Mouse (Mus musculus): Measurements from ENCODE around the gene Stag1. TPM values are rescaled to one million over a fixed set of nuclear protein-coding genes. Genes with fewer than 3 reads are reported as not detected.

Stag1 gene
- total RNA-seq, 2 experiments from 2014 or later = 52.2 to 99.3 TPM

GRCm38 (mm10) chr9:100603156-100603555, 5.6 kb downstream of the Stag1 start:
- no peak for ATAC-seq (replicated peaks; ENCODE audit: poor library complexity, severe bottlenecking)

GRCm38 (mm10) chr9:100605522-100605921, 7.9 kb downstream of the Stag1 start:
- ATAC-seq (replicated peaks; ENCODE audit: poor library complexity, severe bottlenecking) = no peak

DNA sequence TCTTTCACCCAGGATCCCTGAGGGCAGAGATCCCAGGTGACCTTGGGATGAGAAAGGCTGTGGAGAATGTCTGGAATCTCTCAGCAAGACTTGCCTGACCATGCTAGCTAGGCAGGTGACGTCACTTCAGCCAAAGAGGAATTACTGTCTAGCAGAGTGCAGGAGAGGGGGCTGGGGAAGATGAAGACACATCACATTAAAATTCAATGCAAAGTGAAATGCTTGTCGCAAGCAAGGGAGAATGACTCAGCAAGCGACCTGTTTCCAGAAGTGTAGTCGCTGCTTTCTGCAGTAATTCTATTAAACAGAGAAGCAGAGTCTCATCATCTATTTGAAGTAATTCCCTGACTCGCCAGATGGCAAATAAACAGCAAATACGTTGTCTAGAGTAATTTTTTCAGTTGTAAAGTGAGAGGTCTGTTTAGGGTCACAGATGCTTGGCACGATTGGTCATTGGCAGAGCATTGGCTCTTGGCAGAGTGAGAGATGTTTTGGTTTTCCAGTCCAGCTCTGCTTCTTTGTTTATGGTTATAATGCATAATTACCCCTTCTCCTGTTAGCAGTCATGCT, 8.5 kb downstream of the Stag1 start:
- ATAC-seq (replicated peaks; ENCODE audit: poor library complexity, severe bottlenecking) = 0 out of 2 replicates have a peak, but pooled peaks have one; percentile 53

GRCm38 (mm10) chr9:100613501-100614071, 16.0 kb downstream of the Stag1 start:
- ATAC-seq (replicated peaks; ENCODE audit: poor library complexity, severe bottlenecking) = no peak

DNA sequence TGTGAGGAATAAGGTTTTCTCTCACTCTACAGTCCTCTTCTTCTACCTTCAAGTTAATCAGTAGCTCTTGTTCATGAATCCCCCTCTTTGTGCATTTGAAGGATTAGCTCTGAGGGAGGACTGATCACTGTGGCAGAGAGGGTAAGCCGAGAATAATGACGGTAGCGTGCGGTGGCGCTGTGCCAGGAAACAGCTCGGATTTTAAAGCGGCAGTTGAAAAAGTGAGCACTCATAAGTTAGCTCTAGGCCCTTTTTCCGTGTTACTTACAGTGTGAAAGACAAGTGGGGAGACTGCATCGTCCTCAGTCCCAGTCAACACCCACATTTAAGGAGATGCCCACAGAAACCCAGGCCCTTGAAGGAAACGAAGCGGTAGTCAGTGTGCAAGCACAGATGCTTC, 19.3 kb downstream of the Stag1 start:
- ATAC-seq (replicated peaks; ENCODE audit: poor library complexity, severe bottlenecking) = no peak

DNA sequence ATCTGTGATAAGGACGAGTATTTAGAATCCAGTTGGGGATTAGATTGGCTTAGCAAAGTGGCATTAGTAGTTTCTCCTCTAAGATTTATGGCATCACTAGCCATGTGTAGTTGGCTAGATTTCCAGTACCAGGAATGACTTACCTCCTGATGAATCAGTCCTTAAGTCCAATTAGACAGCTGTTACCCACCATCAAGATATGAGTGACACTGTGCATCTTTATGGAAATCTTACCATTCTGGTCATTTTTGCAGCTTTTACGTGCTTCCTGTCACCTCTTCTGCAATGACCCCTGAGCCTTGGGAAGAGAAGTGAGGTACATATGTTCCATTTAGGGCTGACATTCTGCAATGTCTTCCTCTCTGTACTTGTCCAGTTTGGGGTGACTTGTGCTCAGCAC, 28.7 kb downstream of the Stag1 start:
- ATAC-seq (replicated peaks; ENCODE audit: poor library complexity, severe bottlenecking) = no peak

DNA sequence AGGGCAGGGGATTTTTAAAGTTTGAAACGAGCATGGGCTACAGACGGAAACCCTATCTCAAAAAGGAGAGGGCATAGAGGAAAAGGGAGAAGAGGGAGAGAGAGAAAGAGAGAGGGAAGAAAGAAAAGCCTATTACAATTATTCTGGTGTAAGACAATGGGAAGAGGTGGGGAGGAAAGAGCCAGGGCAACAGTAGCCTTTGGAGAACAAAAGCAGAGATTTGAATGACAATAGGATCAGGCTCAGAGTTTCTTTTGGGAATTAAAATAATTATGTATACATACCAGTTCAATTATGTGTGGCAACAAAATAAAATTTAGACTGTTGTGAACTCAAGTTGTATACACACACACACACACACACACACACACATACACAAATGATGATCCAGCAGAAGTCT, 43.2 kb downstream of the Stag1 start:
- ATAC-seq (replicated peaks; ENCODE audit: poor library complexity, severe bottlenecking) = no peak

DNA sequence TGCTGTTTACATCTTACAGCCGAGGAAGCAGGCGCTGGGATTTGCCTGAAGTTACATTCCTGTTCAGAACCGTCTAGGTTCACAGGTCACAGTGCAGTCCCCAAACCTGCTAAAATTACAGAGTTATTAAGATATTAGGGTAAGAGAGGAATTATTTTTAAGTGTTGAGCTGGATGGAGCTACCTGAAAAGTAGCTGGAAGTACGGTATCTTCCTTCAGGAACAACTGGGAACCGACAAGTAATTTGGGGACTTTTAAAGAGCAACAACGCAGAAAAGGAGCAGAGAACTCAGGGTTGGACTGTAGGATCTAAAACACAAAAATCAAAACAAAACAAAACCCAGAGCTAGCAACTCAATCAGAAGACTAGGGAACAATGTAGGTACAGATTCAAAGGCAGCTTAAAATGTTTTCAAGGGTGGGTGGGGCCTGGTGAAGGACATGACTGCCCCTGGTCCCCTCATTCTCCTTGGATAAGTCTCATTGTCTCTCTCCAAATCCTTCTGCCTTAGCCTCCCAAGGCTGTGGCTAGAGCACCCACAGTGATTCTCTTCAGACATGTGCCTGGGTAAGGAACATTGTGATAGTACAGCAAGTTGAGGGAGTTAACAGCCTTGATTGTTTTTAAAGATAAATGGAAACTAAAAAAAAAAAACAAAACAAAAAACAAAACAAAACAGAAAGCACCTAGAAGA, 43.9 kb downstream of the Stag1 start:
- ATAC-seq (replicated peaks; ENCODE audit: poor library complexity, severe bottlenecking) = no peak

GRCm38 (mm10) chr9:100642186-100642839, 44.7 kb downstream of the Stag1 start:
- ATAC-seq (replicated peaks; ENCODE audit: poor library complexity, severe bottlenecking) = no peak

GRCm38 (mm10) chr9:100642840-100643697, 45.5 kb downstream of the Stag1 start:
- ATAC-seq (replicated peaks; ENCODE audit: poor library complexity, severe bottlenecking) = peak; percentile 77

- ATAC-seq (replicated peaks; ENCODE audit: poor library complexity, severe bottlenecking) = peak; percentile 8
These were observed 46.6 kb downstream of the Stag1 start for GRCm38 (mm10) chr9:100644071-100644771.

DNA sequence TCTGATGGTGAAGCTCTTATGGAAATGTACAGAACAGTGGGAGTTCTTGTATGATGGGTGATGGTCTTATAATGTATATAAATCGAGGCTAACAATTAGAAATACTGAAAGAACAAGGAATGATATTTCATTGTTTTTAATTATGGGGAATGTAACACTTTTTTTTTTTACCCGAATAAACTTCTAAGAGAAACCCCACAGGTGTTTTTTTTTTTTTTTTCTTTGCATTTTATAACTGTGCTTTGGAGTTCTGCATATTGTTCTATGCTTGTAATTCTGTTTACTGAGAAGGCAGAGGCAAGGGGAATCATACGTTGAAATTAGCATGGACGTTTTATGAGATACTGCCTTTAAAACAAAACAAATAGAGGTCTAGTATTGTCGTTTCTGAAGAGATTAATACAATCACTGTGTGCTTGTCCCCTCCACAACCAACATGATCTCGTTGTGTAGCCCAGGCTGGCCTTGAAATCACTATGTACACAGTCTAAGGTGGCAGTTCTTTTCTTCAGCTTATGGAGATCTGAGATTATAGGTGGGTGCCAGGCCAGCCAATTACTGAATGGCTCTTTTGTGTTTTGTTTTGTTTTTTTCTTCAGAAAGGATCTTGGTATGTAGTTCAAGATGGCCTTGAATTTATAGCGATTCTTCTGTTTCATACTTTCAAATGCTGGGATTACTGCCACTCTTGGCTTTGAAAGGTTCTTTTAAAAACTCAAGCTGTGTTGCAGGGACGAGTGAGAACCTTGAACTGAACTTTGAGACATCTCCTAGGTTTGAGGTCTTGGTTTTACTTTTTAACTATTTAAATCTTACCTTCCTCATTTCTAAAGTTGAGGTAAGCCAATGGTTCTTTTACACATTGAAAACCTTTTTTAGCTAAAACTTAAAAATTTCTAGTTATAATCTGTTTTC, 47.7 kb downstream of the Stag1 start:
- ATAC-seq (replicated peaks; ENCODE audit: poor library complexity, severe bottlenecking) = no peak

DNA sequence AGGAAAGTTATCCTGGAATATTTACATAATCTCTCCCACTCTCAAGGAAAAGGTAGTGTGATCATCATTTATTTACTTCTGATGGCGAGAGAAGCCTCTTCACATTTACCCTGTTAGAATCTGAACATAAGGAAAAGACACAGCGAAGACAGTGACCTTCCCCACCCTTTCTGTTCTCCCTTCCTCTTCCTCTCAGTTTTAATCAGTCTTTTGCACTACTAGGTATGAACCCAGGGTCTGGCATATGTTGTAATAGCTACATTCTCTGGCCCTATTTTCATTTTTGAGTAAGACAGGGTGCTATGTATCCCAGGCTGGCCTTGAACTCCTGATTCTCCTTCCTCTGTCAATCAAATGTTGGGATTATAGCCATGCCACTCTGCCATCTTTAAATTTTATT, 48.7 kb downstream of the Stag1 start:
- ATAC-seq (replicated peaks; ENCODE audit: poor library complexity, severe bottlenecking) = no peak

- no peak for ATAC-seq (replicated peaks; ENCODE audit: poor library complexity, severe bottlenecking)
These were observed 50.3 kb downstream of the Stag1 start for GRCm38 (mm10) chr9:100647774-100648323.

GRCm38 (mm10) chr9:100654104-100654503, 56.5 kb downstream of the Stag1 start:
- no peak for ATAC-seq (replicated peaks; ENCODE audit: poor library complexity, severe bottlenecking)

- peak; percentile 56 for ATAC-seq (replicated peaks; ENCODE audit: poor library complexity, severe bottlenecking)
These were observed 58.5 kb downstream of the Stag1 start for GRCm38 (mm10) chr9:100656058-100656457.

DNA sequence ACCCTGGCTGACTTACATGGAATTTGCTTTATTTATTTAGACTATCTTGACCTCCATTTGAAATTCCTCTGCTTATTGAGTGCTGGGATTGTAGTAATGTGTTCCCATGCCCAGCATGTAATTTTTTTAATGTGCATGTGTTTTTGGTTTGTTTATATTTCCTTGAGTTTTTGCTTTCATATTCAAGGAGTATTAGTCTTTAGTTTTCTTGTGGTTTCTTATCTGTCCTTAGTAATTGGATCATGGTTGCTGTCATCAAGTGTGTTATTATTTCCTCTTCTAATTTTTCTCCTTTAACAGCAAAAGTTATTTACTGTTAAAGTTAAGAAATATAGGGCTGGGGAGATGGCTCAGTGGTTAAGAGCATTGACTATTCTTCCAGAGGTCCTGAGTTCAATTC, 63.0 kb downstream of the Stag1 start:
- no peak for ATAC-seq (replicated peaks; ENCODE audit: poor library complexity, severe bottlenecking)

- no peak for ATAC-seq (replicated peaks; ENCODE audit: poor library complexity, severe bottlenecking)
These were observed 66.0 kb downstream of the Stag1 start for GRCm38 (mm10) chr9:100663473-100664134.
